Mouse (Mus musculus): ENCODE results near the gene Rad9a.

Gene Rad9a

DNA sequence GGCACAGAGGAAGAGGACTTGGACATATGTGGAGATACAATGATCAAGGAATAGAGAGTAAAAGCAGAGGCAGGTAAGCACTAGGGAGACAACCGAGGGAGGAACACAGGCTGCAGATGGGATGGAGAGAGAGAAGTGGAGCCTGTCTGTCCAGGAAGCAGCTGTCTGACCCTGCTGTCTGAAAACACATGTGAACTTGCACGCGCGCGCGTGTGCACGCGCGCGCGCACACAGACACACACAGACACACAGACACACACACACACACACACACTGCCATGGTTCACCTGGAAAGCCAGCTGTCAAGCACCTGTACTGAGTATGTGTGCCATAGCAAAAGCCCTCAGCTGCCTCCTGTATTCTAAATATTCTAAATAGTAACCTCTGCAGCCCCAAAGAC is 16.8 kb upstream of the Rad9a start:
- DNase-seq (ENCODE audit: low spot score): no peak

DNA sequence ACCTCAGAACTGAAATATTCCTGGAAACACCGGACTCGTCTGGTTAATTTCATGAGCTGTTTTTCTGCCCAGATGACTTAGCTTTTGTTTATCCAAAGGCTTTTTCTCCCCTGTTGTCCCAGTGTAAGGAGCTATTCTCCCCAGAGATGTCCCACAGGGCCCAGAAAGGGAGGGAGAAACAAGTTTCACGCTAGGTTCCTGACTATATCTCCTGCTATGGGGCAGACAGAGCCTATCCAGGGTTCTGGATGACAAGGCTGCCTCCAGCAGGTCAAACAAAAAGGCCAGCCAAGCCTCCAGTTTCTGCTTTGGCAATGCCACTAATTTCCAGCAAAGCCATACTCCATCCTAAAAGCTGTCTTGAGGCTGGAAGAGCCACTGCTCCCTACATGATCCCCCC is 16.4 kb upstream of the Rad9a start:
- DNase-seq (ENCODE audit: low spot score): no peak

DNA sequence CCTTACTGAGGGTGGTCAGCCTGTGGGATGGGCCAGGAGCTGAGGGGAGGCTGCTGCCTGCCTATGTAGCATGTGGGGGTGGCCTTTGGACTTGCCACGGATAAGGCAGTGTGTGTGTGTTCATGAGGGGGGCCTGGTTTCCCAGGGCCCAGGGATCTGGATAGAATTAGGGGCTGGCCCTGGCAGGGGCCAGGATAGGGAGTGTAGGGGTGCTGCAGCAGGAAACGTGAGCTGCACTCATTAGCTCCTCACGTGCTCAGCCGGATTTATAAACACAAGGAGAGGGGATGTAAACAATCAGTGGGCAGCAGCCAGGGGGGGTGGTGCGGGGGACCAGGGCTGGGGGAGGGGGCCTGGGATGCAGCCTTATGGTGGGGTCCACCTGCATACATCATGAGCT is 15.7 kb upstream of the Rad9a start:
- DNase-seq (ENCODE audit: low spot score): no peak

DNA sequence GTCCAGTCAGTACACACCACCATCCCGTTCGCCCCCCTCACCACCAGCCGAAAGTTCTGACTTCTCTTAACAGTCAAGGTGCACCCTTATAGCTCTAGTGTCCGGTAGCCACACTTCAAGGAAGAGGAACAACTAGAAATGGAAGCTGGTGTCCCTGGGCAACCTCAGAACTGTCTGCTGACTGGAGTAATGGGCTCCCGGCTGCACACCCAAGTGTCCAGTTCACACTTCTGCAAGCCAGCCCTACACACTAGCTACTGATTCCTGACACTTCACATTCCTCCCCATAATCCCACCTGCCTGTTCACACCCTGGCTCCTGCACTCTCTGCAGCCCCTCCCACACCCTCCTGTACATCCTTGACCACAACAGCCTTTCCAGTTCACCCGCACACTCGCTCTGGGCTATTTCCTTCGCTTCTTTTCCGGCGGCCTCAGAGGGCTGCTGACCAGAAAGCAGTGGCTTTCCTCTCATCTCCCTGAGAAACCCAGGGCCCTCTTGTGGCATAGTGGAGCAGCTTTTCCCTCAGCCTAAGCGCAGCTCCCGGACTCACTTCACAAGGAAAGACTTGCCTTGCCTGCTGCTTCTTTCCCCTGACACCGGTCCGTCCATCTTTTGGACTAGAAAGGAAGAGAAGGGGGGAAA is 14.7 kb upstream of the Rad9a start:
- DNase-seq (ENCODE audit: low spot score): peak; percentile 69

DNA sequence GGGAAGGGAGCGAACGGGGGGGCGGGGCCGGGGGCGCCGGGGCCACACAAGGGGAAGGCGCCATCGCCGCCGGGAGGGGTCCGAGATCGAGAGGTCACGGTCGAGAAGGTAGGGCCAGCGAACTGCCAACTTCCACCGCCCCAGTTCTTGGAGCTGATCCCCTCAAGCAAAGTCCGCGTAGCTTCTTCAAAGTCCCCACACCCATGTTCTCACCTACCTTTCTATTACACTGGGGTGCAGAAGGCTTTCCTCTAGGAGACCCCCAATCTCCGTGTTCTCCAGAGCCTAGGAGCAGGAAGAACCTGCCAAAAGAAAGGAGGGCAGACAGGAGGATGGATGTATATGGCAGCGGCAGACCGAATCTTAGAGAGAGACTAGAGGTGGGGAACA is 14.0 kb upstream of the Rad9a start:
- no peak for DNase-seq (ENCODE audit: low spot score)

DNA sequence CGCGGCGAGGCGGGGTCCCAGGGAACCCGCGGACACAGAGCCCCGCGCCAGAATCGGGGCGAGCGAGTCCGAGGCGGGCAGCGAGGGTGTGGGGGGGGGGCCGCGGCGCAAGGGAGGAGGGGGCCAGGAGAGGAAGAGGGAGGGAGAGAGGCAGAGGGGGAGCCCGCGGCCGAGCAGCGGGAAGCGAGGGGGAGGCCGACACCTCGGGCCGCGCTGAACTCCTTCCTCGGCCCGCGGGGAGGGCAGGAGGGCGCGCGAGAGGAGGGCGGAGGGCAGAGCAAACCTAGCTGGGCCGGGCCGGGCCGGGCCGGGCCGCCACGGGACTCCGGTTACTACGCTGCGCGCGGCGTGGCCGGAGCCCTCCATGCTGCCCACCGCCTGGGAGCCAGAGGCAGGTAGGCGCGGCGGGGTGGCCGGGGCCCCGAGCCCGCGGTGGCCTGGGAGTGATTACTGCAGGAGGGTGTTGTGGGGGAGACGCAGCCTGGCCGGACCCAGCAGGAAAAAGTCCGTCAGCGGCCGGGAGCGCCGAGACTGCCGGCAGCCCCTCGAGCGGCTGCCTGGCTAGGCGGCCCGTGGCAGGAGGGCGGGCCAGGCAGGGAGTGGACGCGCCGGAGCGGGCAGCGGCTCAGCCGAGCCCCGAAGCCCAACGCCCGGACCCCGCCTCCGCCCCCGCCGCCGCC is 13.4 kb upstream of the Rad9a start:
- peak; percentile 56 for DNase-seq (ENCODE audit: low spot score)

DNA sequence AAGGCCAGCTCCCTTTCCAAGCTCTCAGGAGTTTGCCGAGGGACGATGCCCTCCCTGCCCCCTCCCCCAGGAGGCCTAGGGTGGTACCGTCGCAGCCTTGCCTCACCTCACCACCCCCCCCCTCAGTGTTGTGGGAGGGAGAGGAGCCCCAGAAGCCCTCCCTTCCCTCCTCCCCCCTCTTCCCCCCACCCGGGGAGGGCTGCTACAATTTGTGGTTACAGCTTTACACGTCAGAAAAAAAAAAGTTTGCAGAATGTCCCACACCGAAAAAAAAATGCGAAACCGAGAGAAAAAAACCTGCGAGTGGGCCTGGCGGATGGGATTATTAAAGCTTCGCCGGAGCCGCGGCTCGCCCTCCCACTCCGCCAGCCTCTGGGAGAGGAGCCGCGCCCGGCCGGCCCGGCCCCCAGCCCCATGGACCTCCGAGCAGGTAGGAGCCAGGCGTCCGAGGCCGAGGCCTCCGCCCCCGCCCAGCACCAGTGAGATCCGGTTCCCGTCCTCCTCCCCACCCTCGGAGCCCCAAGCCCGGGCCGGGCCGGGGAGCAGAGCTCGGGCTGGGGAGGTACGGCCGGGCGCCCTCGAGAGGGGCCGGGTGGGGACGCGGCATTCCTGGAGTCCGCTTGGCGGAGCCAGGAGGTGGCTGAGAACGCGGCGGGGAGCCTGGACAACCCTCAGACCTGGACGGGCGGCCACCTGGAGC is 12.8 kb upstream of the Rad9a start, which contains the start of the genes Clcf1 and AC109138.7:
Gene Clcf1, plus strand, starts transcription at position 168 of the 700 bp plus-strand sequence.
Gene AC109138.7, plus strand, starts transcription at position 287 of the 700 bp plus-strand sequence.
- DNase-seq (ENCODE audit: low spot score): peak; percentile 50

DNA sequence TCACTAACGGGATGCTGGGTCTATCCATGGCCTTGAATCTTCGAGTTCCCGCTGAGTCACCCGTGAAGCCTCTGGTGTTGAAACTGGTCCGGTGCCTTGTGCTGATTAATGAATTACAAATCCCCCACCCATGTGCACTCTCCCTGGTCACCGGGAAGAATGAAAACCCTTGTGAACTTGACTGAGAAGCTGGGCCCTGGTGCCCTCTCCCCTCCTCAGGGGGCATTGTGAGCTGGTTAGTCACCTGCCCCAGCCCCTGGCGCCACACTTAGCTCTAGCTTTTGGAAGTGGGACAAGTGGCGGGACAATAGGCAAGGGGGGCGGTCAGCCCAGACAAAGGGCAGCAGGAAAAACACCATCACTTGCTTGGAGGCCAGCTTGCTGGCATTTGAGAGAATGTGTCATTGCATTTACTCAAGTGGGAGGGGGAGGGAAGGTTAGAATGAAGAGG is 12.1 kb upstream of the Rad9a start:
- DNase-seq (ENCODE audit: low spot score): no peak

DNA sequence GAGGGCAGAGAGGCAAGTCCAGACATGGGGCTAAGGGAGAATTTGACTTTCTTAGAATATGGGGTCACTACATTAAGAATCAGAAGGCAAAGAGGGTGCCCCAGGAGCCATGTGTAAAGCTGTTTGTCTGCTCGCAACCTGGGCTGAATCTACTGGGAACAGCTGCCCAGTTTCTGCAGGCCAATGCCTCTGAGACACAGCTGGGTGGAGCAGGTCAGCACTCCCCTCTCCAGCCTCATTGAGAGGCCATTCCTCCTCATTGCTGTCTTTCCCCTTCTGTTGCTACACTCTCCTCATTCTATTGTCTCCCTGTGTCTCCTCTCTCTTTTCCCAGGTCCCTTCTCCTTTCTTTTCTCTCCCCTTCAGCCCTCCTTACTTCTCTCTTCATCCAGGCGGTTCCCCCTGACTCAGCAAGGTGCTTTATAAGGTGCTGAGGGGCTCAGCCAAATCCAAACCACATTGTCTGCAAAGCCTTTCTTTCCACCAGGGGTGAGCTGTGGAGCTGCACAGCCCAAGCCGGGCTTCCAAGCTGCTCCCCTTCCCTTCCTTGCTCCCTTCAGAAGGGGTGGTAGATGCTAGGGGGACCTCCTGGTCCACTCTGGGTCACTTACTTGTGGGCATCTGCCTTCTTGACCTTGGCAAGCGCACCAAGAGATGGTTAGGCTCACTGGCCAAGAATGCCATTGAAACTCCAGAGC is 10.6 kb upstream of the Rad9a start:
- no peak for DNase-seq (ENCODE audit: low spot score)

DNA sequence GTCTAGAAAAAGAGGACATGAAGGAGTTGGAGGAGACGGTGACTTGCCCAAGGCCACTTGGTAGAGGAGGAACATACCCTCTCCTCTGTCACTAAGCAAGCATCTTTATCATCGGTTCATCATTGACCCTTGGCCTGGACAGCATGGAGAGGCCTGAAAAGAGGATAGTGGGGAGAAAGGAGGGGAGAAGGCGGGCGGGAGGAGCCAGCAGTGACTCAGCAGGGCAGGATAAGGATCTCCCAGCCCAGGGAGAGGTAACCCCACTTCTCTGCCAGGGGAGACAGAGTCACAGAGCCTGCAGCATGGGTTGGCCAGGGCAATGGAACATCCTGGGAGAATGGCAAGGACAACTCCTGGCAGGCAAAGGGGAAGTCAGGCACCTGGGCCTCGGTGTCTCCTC is 7.1 kb upstream of the Rad9a start:
- no peak for DNase-seq (ENCODE audit: low spot score)

DNA sequence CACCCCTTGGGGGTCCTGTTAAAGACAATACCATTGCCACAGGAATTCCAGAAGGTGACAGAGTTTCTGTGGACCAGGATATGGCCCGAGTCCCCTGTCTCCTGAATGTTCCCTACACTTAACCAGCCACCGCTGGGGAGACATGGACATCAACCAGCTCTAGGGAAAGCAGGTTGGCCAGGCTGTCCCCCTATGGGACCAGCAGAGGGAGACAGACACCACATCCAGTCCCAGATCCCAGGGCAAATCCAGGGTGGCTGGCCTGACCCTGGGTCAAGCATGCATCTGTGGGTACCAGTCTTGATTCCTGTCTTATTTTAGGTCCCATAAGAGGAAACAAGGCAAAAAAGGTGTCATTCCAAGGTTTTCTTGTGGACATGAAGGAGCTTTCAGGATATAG is 5.5 kb upstream of the Rad9a start:
- peak; percentile 89 for DNase-seq (ENCODE audit: low spot score)

DNA sequence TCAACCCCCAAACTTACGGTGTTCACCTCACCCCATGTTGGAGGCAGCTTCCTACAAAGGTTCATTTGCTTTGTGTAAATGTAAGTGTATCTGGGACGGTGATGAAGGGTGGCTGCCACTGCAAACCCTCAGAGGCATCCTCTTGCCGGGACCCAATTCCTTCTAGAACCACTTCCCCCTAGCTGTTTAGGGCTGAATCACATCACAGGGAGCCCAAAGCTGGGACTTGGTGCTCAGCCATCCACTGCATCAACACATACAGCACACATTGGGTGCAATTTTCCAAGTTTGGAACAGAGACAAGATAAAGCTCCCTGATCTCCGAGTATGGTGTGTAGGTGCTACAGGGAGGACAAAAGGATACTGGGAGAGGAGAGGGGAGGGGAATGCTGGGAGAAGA is 3.4 kb upstream of the Rad9a start:
- DNase-seq (ENCODE audit: low spot score): no peak

DNA sequence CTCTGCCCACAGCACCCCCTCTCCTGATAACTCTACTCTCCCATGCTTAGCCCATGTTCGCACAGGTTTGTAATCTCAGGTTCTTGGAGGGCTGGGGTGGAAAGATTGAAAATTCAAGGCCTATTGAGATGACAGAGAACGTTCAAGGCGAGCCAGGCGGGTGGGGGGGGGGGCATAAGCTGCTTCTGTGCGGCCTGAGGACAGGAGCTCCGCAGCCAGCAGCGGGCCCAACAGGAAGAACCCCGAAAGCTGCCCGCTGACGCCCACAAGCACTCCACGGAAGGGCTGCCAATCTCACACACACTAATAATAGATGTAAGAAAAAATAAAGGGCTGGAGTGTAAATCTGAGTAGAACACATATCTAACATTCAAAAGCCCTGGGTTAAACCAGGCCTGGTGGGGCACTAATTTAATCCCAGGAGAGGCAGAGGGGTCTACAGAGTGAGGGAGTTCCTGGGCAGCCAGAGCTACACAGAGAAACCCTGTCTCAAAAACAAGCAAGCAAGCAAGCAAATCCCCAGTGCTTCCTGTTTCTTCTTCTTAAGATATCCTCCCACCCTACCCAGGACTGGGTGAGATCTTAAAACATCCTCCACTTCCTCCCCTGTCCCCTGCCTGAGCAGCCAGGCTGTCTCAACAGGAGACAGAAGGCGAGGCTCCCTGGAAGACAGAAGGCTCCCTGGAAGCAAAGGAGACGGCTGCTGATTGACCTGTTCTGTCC is 2.3 kb upstream of the Rad9a start:
- DNase-seq (ENCODE audit: low spot score): no peak

DNA sequence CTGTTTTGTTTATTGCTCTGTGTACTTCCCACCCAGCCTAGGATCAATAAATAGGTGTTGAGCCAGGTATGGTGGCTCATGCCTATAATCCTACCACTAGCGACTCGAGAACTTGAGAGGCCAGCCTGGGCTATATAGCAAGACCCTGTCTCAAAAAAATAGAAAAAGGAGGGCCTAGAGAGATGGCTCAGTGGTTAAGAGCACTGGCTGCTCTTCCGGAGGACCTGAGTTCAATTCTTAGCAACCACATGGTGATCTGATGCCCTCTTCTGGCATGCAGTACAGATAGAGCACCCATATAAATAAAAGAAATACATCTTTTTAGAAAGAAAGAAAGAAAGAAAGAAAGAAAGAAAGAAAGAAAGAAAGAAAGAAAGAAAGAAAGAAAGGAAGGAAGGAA is 1.7 kb upstream of the Rad9a start:
- no peak for DNase-seq (ENCODE audit: low spot score)

DNA sequence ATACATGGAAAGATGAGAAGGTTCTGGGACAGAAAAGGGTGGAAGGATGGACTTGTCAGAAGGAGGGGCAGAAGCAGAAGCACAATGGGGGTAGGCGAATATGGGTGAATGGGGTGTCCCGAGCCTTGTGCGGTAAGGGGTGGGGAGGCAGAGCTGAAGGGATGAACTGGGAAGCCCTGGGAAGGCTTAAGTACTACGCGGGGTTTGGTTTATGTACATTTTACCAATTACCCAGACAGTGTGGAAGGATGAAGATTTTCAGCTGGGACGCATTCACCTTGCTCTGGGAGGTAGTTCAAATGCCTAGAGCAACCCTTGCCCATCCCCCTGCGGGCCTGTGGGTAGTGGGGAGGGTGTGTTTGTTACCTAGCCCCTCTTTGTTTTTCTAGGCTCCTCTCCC is 687 bp upstream of the Rad9a start:
- DNase-seq (ENCODE audit: low spot score): no peak

DNA sequence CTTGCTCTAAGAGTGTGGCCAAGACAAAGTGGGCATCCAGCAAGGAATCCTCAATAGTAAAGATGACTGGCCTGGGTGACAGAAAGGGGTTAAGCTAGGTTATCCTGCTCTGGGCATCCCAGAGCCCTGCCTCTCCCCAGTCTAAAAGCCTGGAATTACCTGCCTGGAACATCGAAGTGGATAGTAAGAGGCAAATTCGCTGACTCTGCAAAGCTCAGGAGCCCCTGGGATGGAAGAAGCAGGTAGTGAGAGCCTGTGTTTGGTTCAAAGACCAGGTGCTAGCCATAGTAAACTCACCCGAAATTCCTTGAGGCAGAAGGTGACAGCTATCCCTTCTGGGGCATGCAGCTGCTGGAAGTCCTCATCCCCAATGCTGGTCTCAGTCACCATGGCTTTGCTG is 4.3 kb downstream of the Rad9a start:
- no peak for DNase-seq (ENCODE audit: low spot score)

DNA sequence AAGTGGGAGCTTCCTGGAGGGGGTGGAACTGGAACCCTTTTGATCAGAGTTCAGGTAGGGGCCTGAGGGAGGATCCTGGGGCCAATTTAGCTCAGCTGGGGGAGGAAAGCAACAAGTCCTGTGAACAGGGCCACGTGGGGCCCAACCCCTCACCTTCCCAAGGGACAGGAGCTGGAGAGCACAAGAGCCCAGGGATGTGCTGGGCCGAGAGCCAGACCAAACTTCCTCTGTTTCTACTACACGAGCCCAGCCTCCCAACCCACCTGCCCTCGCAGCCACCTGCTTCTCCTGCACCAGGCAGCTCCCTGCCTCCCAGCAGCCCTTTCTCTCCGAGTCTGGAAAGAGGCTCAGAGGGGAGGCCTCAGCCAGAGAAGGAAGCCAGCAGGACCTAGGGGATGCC is 4.9 kb downstream of the Rad9a start:
- no peak for DNase-seq (ENCODE audit: low spot score)

DNA sequence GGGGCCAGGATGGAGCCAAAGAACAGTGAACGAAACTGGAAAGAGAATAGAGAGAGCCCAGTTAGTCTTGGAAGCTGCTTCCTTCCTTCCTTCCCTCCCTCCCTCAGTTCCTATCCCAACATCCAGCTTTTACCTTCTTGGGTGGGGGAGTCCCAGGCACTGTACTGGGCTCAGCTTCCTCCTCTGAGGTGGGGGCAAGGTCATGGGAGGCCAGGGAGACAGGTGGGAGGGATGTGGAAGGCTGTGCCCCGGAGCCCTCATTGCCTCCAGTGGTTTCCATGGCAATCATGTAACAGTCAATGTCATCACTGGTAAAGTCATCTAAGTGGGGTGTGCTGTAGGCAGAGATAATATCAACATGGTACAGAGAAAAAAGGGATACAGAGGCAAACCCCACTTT is 5.4 kb downstream of the Rad9a start:
- no peak for DNase-seq (ENCODE audit: low spot score)

DNA sequence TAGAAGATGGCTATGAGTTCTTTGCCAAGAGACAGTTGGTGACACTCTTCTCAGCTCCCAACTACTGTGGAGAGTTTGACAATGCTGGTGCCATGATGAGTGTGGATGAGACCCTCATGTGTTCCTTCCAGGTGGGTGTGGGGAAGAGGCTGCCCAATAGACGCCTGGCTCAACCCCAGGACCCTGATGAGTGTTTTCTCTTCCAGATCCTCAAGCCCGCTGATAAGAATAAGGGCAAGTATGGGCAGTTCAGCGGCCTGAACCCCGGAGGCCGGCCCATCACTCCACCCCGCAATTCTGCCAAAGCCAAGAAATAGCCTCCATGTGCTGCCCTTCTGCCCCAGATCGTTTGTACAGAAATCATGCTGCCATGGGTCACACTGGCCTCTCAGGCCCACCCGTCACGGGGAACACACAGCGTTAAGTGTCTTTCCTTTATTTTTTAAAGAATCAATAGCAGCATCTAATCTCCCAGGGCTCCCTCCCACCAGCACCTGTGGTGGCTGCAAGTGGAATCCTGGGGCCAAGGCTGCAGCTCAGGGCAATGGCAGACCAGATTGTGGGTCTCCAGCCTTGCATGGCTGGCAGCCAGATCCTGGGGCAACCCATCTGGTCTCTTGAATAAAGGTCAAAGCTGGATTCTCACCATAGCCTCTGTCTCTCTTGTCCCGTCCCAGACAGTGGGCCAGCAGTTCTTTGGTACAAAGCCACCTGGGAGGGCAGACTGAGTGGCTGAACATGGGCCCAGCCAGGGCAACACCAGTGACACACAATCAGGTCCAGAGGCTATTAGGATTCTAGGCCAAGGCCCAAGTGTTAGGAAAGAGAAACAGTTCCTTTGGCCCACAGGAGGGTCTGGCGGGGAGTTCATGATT is 6.4 kb downstream of the Rad9a start:
- no peak for DNase-seq (ENCODE audit: low spot score)

DNA sequence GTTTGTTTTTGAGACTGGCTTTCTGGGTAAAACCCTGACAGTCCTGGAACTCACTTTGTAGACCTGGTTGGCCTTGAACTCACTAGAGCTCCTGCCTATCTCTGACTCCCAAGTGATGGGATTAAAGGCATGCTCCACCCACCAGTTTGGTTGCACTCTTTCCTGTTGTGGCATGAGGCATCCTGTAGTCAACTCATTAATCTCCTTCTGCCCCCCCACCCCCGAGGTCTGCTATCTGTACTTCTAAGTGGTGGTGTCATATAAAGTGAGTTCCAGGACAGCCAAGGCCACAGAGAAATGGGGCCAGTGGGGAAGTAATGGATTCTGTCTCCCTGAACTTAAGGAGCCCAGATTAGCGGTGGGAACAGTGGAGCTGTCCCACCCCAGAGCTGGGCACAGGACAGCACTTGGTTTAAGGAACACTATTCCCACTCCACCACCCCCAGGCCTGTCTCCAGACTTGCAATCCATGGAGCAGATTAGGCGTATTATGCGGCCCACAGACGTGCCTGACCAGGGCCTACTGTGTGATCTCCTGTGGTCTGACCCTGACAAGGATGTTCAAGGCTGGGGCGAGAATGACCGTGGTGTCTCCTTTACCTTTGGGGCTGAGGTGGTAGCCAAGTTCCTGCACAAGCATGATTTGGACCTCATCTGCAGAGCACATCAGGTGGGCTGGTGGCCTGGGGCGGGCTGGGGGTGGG is 7.3 kb downstream of the Rad9a start:
- DNase-seq (ENCODE audit: low spot score): no peak
